Mouse (Mus musculus) T-helper 17 cell (primary cell): ENCODE results near the gene Rpusd4.

Experiments
- in situ Hi-C, 2 experiments: fragments of 300-600 bp; cut with MboI, MseI; formaldehyde crosslinking; loops; 1 replicate in 1 of 2; 2 replicates in 1 of 2; pipeline ENCODE4 v1.15.1; 2025; ENCODE audit warnings: high pct_unique_total_duplicates in 2 of 2

Rpusd4 gene

GRCm38 (mm10) chr9:35284351-35284750, 16.7 kb downstream of the Rpusd4 start:
- in situ Hi-C loops: loop anchor here (5.0 to 25.0 kb wide), 3 partner anchors 48 to 248 kb away; partner anchors contain the start of gene Cdon (in 1 of the 2)

- in situ Hi-C loops: loop anchor here in 1 of 2 experiments (5.0 to 25.0 kb wide), 2 partner anchors 126 to 246 kb away; partner anchors contain the start of gene Cdon
Measured at GRCm38 (mm10) chr9:35286351-35286750, 18.7 kb downstream of the Rpusd4 start.

DNA sequence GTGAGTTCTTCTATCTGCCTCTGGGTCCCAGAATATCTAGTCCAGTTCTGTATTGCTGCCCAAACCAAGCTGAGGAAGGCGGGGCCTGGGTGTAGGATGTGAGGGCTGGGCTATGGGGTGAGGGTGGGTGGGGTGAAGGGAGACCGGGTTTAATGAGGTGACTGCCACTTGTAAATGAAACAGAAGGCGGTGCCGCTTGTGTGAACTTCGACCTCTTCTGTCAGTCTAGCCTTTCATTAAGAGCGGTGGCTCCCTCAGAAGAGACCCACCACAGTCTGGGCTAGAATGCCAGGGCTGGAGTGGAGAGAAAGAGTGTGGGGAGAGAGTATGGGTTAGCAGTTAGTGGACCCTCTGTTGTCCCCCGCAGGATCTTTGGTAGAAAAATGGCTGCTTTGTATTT, 22.3 kb downstream of the Rpusd4 start:
- in situ Hi-C loops: loop anchor here (5.0 to 25.0 kb wide), 3 partner anchors 122 to 965 kb away; partner anchors contain the start of gene Cdon (in 1 of the 2)

DNA sequence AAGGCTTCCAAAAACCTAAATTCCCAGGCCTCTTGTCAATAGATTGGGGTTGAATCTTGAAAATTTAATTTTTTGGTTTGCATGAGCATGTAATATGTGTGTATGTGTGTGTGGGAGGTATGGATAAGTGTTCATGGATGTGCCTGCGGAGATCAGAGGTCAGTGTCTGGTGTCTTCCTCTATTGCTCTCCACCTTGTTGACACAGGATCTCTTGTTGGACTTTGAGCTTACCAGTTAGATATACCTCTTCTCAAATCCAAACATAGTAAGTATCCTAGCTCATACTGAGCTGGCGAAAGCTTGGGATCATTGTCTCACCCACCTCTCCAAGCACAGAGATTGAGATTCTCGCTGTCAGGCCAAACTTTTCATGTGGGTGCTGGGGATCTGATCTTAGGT, 22.8 kb downstream of the Rpusd4 start:
- in situ Hi-C loops: loop anchor here (10.0 to 25.0 kb wide), 2 partner anchors 122 to 964 kb away; partner anchors contain the start of gene Cdon (in 1 of the 2)

DNA sequence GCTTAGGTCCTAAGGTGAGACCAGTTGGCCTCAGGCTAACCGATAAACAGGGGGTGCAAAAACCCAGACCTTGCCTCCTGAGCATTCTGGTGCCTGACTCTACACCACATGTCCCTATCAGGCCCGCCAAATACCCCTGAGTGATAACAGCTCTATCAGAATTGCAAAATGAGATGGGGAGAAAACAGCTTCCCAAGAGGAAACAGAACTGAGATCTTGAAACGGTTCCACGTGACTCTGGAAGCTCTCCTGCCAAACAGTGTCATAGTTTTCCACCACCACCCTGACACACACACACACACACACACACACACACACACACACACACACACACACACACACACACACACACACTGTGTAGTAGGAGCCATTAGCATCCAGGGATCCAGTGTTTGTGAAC, 23.3 kb downstream of the Rpusd4 start:
- in situ Hi-C loops: loop anchor here (10.0 to 25.0 kb wide), 2 partner anchors 121 to 964 kb away; partner anchors contain the start of gene Cdon (in 1 of the 2)

- in situ Hi-C loops: loop anchor here (10.0 to 25.0 kb wide), 2 partner anchors 119 to 961 kb away; partner anchors contain the start of gene Cdon (in 1 of the 2)
Measured at GRCm38 (mm10) chr9:35293465-35293864, 25.8 kb downstream of the Rpusd4 start.

GRCm38 (mm10) chr9:35297791-35298190, 30.1 kb downstream of the Rpusd4 start:
- in situ Hi-C loops: loop anchor here (5.0 to 25.0 kb wide), 3 partner anchors 115 to 957 kb away; partner anchors contain the start of gene Cdon (in 1 of the 2)

- in situ Hi-C loops: no loop called here
Measured at GRCm38 (mm10) chr9:35302172-35302571, 34.5 kb downstream of the Rpusd4 start.

DNA sequence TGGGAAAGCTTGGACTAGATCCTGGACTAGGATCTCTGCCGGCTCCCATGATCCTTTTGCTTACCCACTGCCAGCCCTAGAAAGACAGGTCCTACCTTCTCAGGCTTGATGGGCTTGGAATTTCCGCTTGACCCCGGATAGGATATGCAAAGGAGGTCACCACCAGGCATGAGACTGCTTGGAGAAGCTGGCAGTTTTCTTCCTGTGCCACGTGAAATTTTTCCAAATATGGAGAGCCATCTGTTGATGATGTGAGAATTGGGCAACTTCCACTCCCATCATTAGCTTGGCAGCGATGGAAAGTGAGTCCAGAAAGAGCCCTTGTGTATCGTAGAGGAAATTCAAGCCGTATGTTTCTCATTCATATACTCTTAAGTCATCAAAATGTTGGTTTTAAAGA, 39.8 kb downstream of the Rpusd4 start:
- in situ Hi-C loops: no loop called here

- in situ Hi-C loops: no loop called here
Measured at GRCm38 (mm10) chr9:35310377-35310776, 42.7 kb downstream of the Rpusd4 start.

- in situ Hi-C loops: no loop called here
Measured at GRCm38 (mm10) chr9:35312516-35312915, 44.9 kb downstream of the Rpusd4 start.

DNA sequence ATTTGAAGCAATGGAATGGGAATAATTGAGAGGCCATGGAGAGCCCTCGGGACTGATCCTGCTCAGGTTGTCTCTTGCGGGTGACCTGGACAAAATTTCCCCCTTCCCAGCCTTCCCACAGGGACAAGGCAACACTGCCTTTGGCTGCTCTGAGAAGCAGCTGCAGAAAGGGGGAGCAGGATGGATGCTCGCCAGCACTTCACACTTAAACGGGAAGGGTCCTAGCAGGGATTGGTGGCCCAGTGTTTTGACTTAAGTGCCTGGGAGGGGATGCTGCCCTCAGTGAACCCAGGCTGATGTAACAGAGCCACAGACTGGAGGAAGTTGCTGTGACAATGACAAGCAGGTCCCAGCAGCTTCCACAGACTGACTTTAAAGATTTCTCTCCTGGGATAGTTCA, 45.9 kb downstream of the Rpusd4 start:
- in situ Hi-C loops: no loop called here

GRCm38 (mm10) chr9:35314254-35314653, 46.6 kb downstream of the Rpusd4 start:
- in situ Hi-C loops: no loop called here

- in situ Hi-C loops: no loop called here
Measured at GRCm38 (mm10) chr9:35316771-35317211, 49.1 kb downstream of the Rpusd4 start.

DNA sequence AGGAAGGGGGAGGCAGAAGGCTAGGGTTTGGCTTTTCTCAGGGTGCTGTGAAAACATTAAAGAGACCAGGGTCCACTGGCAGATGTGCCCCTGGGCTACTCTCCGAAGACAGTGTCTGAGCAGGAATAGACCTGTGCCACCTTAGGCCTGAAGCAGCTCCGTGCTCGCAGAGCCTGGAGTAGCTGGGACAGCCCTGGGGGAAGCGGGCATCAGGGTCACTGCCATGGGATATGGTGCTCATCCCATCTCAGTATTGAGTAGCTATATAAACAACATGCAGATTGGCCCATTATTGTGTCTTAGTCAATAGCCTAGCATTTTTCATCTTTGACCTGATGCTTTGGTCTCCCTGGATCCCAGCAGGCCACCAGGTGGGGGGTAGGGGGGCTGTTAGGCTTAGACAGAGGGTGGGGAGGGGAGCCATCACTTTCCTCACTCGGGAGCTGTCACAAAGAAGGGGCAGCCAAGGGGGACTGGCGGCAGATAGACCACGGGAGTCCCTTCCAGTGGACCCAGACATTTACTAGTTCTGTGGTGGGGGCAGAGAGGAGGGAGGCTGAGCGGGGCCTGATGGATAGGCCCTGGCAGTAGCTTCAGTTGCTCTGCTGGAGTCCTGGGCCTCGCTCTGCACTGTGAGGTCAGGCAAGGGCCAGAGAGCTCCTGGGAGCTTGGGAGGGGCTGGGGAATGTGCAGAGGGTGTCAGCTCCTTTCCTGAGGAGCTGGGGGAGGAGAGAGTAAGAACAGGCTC, 49.7 kb downstream of the Rpusd4 start:
- in situ Hi-C loops: no loop called here

DNA sequence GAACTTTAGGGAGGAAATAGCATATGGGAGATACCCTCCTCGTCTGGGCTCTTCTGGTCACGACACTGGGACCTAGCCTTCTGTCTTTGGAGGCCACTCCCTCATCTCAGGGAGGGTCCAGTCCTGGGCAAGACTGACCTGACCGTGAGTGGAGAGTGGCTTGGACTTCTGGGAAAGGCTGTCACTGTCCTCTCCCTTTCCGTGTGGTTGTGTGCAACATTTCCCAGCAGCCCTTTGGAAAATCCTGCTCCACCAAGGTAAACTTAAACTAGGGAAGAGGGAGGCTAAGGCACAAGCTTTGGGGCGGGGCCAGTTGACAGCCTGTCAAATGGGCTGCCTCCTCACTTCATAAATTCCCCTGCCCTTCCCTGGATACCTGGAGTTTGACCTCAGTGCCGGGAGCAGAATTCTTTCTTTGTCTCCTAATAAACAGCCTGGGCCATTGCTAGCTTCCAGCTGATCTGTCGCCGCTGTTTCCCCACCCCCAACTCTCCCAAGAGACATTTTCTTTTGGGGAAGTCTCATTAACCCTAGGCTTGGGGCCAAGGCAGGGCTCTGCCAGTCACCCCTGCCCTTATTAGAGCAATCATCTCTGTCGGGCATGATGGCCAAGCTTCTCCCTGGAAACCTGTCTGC, 51.0 kb downstream of the Rpusd4 start:
- in situ Hi-C loops: no loop called here

GRCm38 (mm10) chr9:35320288-35320687, 52.6 kb downstream of the Rpusd4 start:
- in situ Hi-C loops: no loop called here

DNA sequence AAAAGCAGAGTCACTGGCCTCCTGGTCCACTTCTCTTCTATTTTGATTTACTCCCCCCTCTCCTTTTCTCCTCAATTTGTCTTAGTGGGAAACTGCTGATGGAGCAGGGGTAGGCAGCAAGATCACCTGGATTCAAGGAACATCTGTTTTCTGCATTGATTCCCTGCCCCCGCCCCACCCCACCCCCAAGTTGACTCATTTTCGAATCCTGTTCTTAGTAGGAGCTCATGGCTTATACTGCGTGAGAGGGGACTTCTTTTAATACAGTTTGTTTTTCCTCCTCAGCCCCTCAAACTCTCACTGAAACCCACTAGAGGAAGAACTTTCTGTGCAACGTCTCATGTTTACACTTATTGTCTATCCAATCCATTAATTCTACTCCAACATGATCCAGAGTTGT, 56.3 kb downstream of the Rpusd4 start:
- in situ Hi-C loops: no loop called here

GRCm38 (mm10) chr9:35324571-35324970, 56.9 kb downstream of the Rpusd4 start:
- in situ Hi-C loops: no loop called here

DNA sequence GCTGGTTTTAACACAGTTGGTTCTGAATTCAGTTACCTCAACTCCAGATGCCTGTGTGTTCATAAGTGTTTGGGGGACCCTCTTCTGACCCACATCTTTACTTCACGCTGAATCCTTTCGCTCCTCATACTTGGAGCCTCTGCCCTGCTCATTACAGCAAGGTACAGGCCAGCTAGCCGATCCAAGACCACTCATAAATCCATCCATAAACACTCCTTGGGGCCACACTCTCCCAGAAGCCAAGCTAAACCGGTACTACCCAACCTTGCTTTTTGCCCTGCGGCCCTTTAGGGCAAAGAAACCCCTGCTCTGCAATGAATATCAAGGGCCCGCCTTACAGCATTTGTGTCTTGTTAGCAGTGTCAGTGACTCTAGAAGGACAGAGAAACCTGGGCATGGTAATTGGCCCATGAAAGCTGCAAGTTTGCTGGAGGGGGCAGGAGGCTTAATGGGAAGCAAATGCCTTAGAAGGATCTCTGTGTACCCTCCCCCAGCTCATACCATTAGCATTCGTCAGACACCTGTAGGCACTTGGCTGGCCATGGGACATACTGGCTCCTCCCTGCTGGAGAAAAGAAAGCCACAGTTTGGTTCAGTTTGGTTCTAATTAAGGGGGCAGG, 59.1 kb downstream of the Rpusd4 start:
- in situ Hi-C loops: no loop called here
